Mouse (Mus musculus): ENCODE results near the gene Hlf.

The Hlf gene

GRCm38 (mm10) chr11:90370789-90371291 lies 19.9 kb downstream of the Hlf start:
- no peak for DNase-seq (ENCODE audit: low spot score)

- no peak for DNase-seq (ENCODE audit: low spot score)
Observed at GRCm38 (mm10) chr11:90370367-90370766, 20.3 kb downstream of the Hlf start.

GRCm38 (mm10) chr11:90369605-90370004 lies 21.1 kb downstream of the Hlf start:
- no peak for DNase-seq (ENCODE audit: low spot score)

GRCm38 (mm10) chr11:90369115-90369514 lies 21.6 kb downstream of the Hlf start:
- DNase-seq (ENCODE audit: low spot score), result no peak

GRCm38 (mm10) chr11:90367894-90368860 lies 22.5 kb downstream of the Hlf start:
- no peak for DNase-seq (ENCODE audit: low spot score)

- DNase-seq (ENCODE audit: low spot score), result no peak
Observed at GRCm38 (mm10) chr11:90364865-90365264, 25.8 kb downstream of the Hlf start.

GRCm38 (mm10) chr11:90363821-90364497 lies 26.7 kb downstream of the Hlf start:
- no peak for DNase-seq (ENCODE audit: low spot score)

- DNase-seq (ENCODE audit: low spot score), result peak; percentile 23
Observed at GRCm38 (mm10) chr11:90363406-90363805, 27.3 kb downstream of the Hlf start.

GRCm38 (mm10) chr11:90360536-90360935 lies 30.2 kb downstream of the Hlf start:
- DNase-seq (ENCODE audit: low spot score), result no peak

GRCm38 (mm10) chr11:90358063-90358462 lies 32.6 kb downstream of the Hlf start:
- no peak for DNase-seq (ENCODE audit: low spot score)

GRCm38 (mm10) chr11:90357371-90357770 lies 33.3 kb downstream of the Hlf start:
- DNase-seq (ENCODE audit: low spot score), result no peak

GRCm38 (mm10) chr11:90356495-90357304 lies 34.0 kb downstream of the Hlf start:
- no peak for DNase-seq (ENCODE audit: low spot score)

- DNase-seq (ENCODE audit: low spot score), result no peak
Observed at GRCm38 (mm10) chr11:90356036-90356435, 34.7 kb downstream of the Hlf start.

GRCm38 (mm10) chr11:90355270-90355681 lies 35.4 kb downstream of the Hlf start:
- DNase-seq (ENCODE audit: low spot score), result no peak

- no peak for DNase-seq (ENCODE audit: low spot score)
Observed at GRCm38 (mm10) chr11:90352696-90353095, 38.0 kb downstream of the Hlf start.

- DNase-seq (ENCODE audit: low spot score), result no peak
Observed at GRCm38 (mm10) chr11:90350153-90350512, 40.6 kb downstream of the Hlf start.

GRCm38 (mm10) chr11:90349486-90350152 lies 41.1 kb downstream of the Hlf start:
- no peak for DNase-seq (ENCODE audit: low spot score)

GRCm38 (mm10) chr11:90347667-90348459 lies 42.8 kb downstream of the Hlf start:
- DNase-seq (ENCODE audit: low spot score), result no peak

- no peak for DNase-seq (ENCODE audit: low spot score)
Observed at GRCm38 (mm10) chr11:90345746-90346145, 44.9 kb downstream of the Hlf start.

GRCm38 (mm10) chr11:90342858-90343257 lies 47.8 kb downstream of the Hlf start:
- DNase-seq (ENCODE audit: low spot score), result no peak

GRCm38 (mm10) chr11:90342267-90342666 lies 48.4 kb downstream of the Hlf start:
- no peak for DNase-seq (ENCODE audit: low spot score)
